Mouse (Mus musculus) kidney, postnatal 0 days (tissue): ENCODE measurements around the gene Slc24a4. TPM values are rescaled to one million over a fixed set of nuclear protein-coding genes. Genes with fewer than 3 reads are reported as not detected.

Experiments used
- ATAC-seq: fragments of 200-750 bp; cut with Nextera tagmentation; replicated peaks from 2 replicates; pipeline ENCODE4 v1.8.0; 2017; ENCODE audit warnings: low read depth, moderate number of reproducible peaks, moderate TSS enrichment, moderate library complexity; ENCODE audit not compliant: low FRiP score
- DNase-seq: peaks from one replicate; pipeline ENCODE4 v3.0.0-alpha.2; 2016; ENCODE audit warnings: low spot score
- H3K27ac ChIP-seq: fragments of 300-500 bp; sonication (generic); 2 replicates; pipeline ENCODE4 v1.5.1; 2014; ENCODE audit warnings: mild to moderate bottlenecking
- H3K27me3 ChIP-seq: fragments of 300-500 bp; sonication (generic); 2 replicates; pipeline ENCODE4 v1.6.1; 2014; ENCODE audit warnings: low read length, mixed read lengths; ENCODE audit not compliant: insufficient read depth
- H3K36me3 ChIP-seq: fragments of 300-500 bp; sonication (generic); 2 replicates; pipeline ENCODE4 v1.6.1; 2014; ENCODE audit warnings: low read length, mixed read lengths; ENCODE audit not compliant: insufficient read depth
- H3K4me1 ChIP-seq: fragments of 300-500 bp; sonication (generic); replicated peaks from 2 replicates; pipeline ENCODE4 v1.6.1; 2014; ENCODE audit warnings: antibody characterized with exemption, low read length, mixed read lengths; ENCODE audit not compliant: insufficient read depth
- H3K4me2 ChIP-seq: fragments of 300-500 bp; sonication (generic); 2 replicates; pipeline ENCODE4 v1.6.1; 2014; ENCODE audit warnings: mild to moderate bottlenecking, low read length, moderate library complexity, mixed read lengths
- H3K4me3 ChIP-seq: fragments of 300-500 bp; sonication (generic); replicated peaks from 2 replicates; pipeline ENCODE4 v1.5.1; 2014; ENCODE audit warnings: low read depth, low read length
- H3K9ac ChIP-seq: fragments of 300-500 bp; sonication (generic); 2 replicates; pipeline ENCODE4 v1.6.1; 2014; ENCODE audit warnings: low read depth, low read length
- H3K9me3 ChIP-seq: fragments of 300-500 bp; sonication (generic); replicated peaks from 2 replicates; pipeline ENCODE4 v1.6.1; 2016; ENCODE audit warnings: low read length, inconsistent platforms, mixed read lengths
- CTCF ChIP-seq: IDR thresholded peaks from 2 replicates; pipeline ENCODE4 v1.5.1; 2016; ENCODE audit warnings: antibody characterized with exemption, low read depth, mild to moderate bottlenecking, moderate library complexity
- WGBS: fragments of 180-500 bp; shearing (Covaris S2); extraction: QIAGEN DNeasy Blood & Tissue Kit; methylation state at CpG from one replicate; pipeline ENCODE4 v1.1.7; 2014; 5-methylcytosine and 5-hydroxymethylcytosine counted together
- polyA plus RNA-seq: library from polyadenylated mRNA; unstranded; fragments of >200 nt; fragmentation: Nextera tagmentation; extraction: Ambion mirVana; gene quantifications from 2 replicates; pipeline ENCODE4 v1.2.1, GENCODE M21; 2015

The Slc24a4 gene
- polyA plus RNA-seq, 1 experiment from 2014 or later = not detected

- Histone ChIP-seq H3K9me3 (no peaks in the 10 kb centered on the region), H3K9ac (no peak overlapping the region), H3K27me3 (no peaks in the 10 kb centered on the region), H3K4me1 (no peaks in the 10 kb centered on the region), H3K27ac (no peak overlapping the region), H3K4me2 (no peak overlapping the region), H3K4me3 (no peak overlapping the region), H3K36me3 (no peaks in the 10 kb centered on the region)
- no peak for TF ChIP-seq CTCF
- no peak for ATAC-seq
- no peak for DNase-seq
- 74% methylated on average over 3 of the region's 3 CpGs for WGBS
These were observed 122.5 kb downstream of the Slc24a4 start for GRCm38 (mm10) chr12:102251070-102251469.

- WGBS = 52% methylated on average over 3 of the region's 3 CpGs
- no peaks in the 10 kb centered on the region for H3K9me3 ChIP-seq
- H3K4me3 ChIP-seq = no peak overlapping the region
- H3K9ac ChIP-seq = no peak overlapping the region
- no peaks in the 10 kb centered on the region for H3K36me3 ChIP-seq
- ATAC-seq (no peak), DNase-seq (peak; percentile 31)
- H3K4me1 ChIP-seq = no peaks in the 10 kb centered on the region
- H3K27me3 ChIP-seq = no peaks in the 10 kb centered on the region
- TF ChIP-seq CTCF = peak; percentile 48
- no peak overlapping the region for H3K4me2 ChIP-seq
- H3K27ac ChIP-seq = no peak overlapping the region
These were observed 123.5 kb downstream of the Slc24a4 start for GRCm38 (mm10) chr12:102251985-102252384.

GRCm38 (mm10) chr12:102252525-102252924 is 124.0 kb downstream of the Slc24a4 start:
- H3K9ac ChIP-seq = no peak overlapping the region
- H3K4me2 ChIP-seq = no peak overlapping the region
- 65% methylated on average over 1 of the region's 1 CpGs for WGBS
- no peak for TF ChIP-seq CTCF
- DNase-seq = no peak
- no peak overlapping the region for H3K27ac ChIP-seq
- H3K4me3 ChIP-seq = no peak overlapping the region
- H3K27me3 ChIP-seq = no peaks in the 10 kb centered on the region
- H3K36me3 ChIP-seq = no peaks in the 10 kb centered on the region
- ATAC-seq = no peak
- H3K9me3 ChIP-seq = no peaks in the 10 kb centered on the region
- no peaks in the 10 kb centered on the region for H3K4me1 ChIP-seq

GRCm38 (mm10) chr12:102255012-102255411 is 126.5 kb downstream of the Slc24a4 start:
- Histone ChIP-seq H3K4me3 (no peak overlapping the region), H3K9me3 (no peaks in the 10 kb centered on the region), H3K27me3 (no peaks in the 10 kb centered on the region), H3K4me2 (no peak overlapping the region), H3K9ac (no peak overlapping the region), H3K36me3 (no peaks in the 10 kb centered on the region), H3K27ac (no peak overlapping the region), H3K4me1 (no peaks in the 10 kb centered on the region)
- ATAC-seq = no peak
- peak; percentile 46 for TF ChIP-seq CTCF
- DNase-seq = no peak

- no peak for TF ChIP-seq CTCF
- Histone ChIP-seq H3K36me3 (no peaks in the 10 kb centered on the region), H3K9ac (no peak overlapping the region), H3K4me1 (peaks cover 10% of the 10 kb centered on the region), H3K4me3 (no peak overlapping the region), H3K4me2 (no peak overlapping the region), H3K27ac (no peak overlapping the region), H3K27me3 (no peaks in the 10 kb centered on the region), H3K9me3 (no peaks in the 10 kb centered on the region)
- DNase-seq (no peak), ATAC-seq (no peak)
- 79% methylated on average over 3 of the region's 3 CpGs for WGBS
These were observed 130.1 kb downstream of the Slc24a4 start for GRCm38 (mm10) chr12:102258522-102259112.

GRCm38 (mm10) chr12:102261933-102262396 is 133.4 kb downstream of the Slc24a4 start:
- H3K4me3 ChIP-seq = no peak overlapping the region
- no peaks in the 10 kb centered on the region for H3K36me3 ChIP-seq
- H3K4me2 ChIP-seq = no peak overlapping the region
- no peaks in the 10 kb centered on the region for H3K27me3 ChIP-seq
- TF ChIP-seq CTCF = no peak
- peak; percentile 68 for DNase-seq
- WGBS = 28% methylated on average over 8 of the region's 8 CpGs
- peak; percentile 54; the same call in 1 of the 2 replicates for ATAC-seq
- no peaks in the 10 kb centered on the region for H3K9me3 ChIP-seq
- H3K4me1 ChIP-seq = peaks cover 10% of the 10 kb centered on the region
- H3K9ac ChIP-seq = no peak overlapping the region
- H3K27ac ChIP-seq = peak overlapping the region; percentile 8; the same call in 1 of the 2 replicates

GRCm38 (mm10) chr12:102262809-102263208 is 134.3 kb downstream of the Slc24a4 start:
- no peaks in the 10 kb centered on the region for H3K27me3 ChIP-seq
- H3K27ac ChIP-seq = no peak overlapping the region
- 97% methylated on average over 2 of the region's 2 CpGs for WGBS

More at GRCm38 (mm10) chr12:102262809-102263208, 134.3 kb downstream of the Slc24a4 start:
- Histone ChIP-seq H3K9me3 (no peaks in the 10 kb centered on the region), H3K4me2 (no peak overlapping the region), H3K4me1 (peaks cover 10% of the 10 kb centered on the region), H3K9ac (no peak overlapping the region), H3K36me3 (no peaks in the 10 kb centered on the region), H3K4me3 (no peak overlapping the region)
- DNase-seq (no peak), ATAC-seq (no peak)
- no peak for TF ChIP-seq CTCF
